Mouse (Mus musculus): ENCODE measurements around the gene Clptm1. TPM values are rescaled to one million over a fixed set of nuclear protein-coding genes. Genes with fewer than 3 reads are reported as not detected.

Gene Clptm1
- polyA plus RNA-seq, 2 experiments = 20.6 to 44.4 TPM

DNA sequence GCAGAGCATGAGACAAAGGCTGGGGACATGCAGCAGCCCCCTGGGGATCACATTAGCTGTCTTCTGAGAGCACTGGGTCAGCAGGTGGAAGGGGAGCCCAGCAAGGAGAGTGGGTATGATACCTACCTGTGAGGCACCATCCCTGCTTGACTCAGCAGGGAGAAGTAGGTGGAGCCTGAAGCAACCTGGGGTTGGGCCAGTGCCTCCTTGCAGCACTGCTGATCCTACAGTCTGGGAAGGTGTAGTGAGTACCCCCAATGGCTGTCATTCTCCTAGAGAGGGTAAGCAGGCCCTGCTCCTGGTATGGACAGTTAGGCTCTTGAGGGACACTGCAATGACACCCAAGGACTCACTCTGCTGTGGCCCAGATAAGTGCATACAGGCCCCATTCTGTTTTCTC, 32.6 kb downstream of the Clptm1 start:
- Histone ChIP-seq H3K4me3 (ENCODE audit: insufficient read depth in 1 of 2, low read depth in 2 of 2, low read length in 2 of 2) (no peak overlapping the region), H3K4me1 (replicated peaks; ENCODE audit: control insufficient read depth in 2 of 2, insufficient read depth in 2 of 2, low read length in 1 of 2) (peaks cover 20 to 25% of the 10 kb centered on the region in 2 experiments), H3K27ac (peak overlapping the region; percentile 66), H3K27me3 (ENCODE audit: control insufficient read depth, insufficient read depth, low read length) (no peaks in the 10 kb centered on the region), H3K9me3 (ENCODE audit: control insufficient read depth, low read length) (no peaks in the 10 kb centered on the region), H3K4me2 (ENCODE audit: low read depth) (peak overlapping the region; percentile 52), H3K9ac (replicated peaks) (no peak overlapping the region; the same call in 1 of the 2 replicates), H3K36me3 (replicated peaks; ENCODE audit: control insufficient read depth, insufficient read depth, low read depth) (peaks cover 34% of the 10 kb centered on the region)
- peak; percentile 40 for ATAC-seq (ENCODE audit: insufficient read depth)
- peak in 1 of 3 experiments; percentile 35 for DNase-seq (ENCODE audit: low read depth in 3 of 3, low spot score in 3 of 3)
- TF ChIP-seq CTCF (IDR thresholded peaks at IDR 0.05; ENCODE audit: low read depth) = no peak
- TF ChIP-seq EP300 (IDR thresholded peaks at IDR 0.05; ENCODE audit: low read depth) = no peak

DNA sequence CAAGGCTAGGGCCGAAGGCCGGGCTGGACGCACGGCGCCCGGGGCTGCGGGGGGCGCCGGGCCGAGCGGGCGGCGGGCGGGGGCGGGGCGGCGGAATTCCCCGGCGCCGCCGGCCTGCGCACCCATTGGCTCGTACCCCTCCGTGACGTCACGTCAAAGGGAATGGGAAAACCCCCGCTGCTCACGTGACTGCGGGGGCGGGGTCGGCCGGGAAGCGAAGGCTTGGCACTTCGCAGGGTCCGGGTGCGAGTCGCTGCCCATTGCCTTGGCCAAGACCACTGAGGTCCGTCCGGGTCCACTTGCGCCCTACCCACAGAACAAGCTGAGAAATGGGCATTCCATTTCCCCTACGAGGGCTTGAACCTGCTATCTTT, 35.5 kb downstream of the Clptm1 start, which contains the start of gene Relb:
Relb (minus strand) TSS at position 78 of the 374 bp plus-strand sequence.
- no peaks in the 10 kb centered on the region for H3K27me3 ChIP-seq (ENCODE audit: control insufficient read depth, insufficient read depth, low read length)
- WGBS (ENCODE audit: insufficient replicate concordance) = 2% methylated on average over 38 of the region's 41 CpGs
- DNase-seq (ENCODE audit: low read depth in 3 of 3, low spot score in 3 of 3) = peak; percentile 67 to 82 (median 72)
- peak within 1 kb of the TSS; percentile 73 for H3K27ac ChIP-seq
- peak within 1 kb of the TSS; percentile 100 for H3K4me2 ChIP-seq (ENCODE audit: low read depth)
- peak; percentile 48 for ATAC-seq (ENCODE audit: insufficient read depth)
- peaks cover 12% of the 10 kb centered on the region for H3K36me3 ChIP-seq (replicated peaks; ENCODE audit: control insufficient read depth, insufficient read depth, low read depth)
- no peak for TF ChIP-seq CTCF (IDR thresholded peaks at IDR 0.05; ENCODE audit: low read depth)
- no peak for TF ChIP-seq EP300 (IDR thresholded peaks at IDR 0.05; ENCODE audit: low read depth)
- peak within 1 kb of the TSS; percentile 55 for H3K9ac ChIP-seq (replicated peaks)
- H3K9me3 ChIP-seq (ENCODE audit: control insufficient read depth, low read length) = no peaks in the 10 kb centered on the region
- H3K4me3 ChIP-seq (ENCODE audit: insufficient read depth in 1 of 2, low read depth in 2 of 2, low read length in 2 of 2) = peak within 1 kb of the TSS; percentile 70 to 84
- peaks cover 20 to 25% of the 10 kb centered on the region in 2 experiments for H3K4me1 ChIP-seq (replicated peaks; ENCODE audit: control insufficient read depth in 2 of 2, insufficient read depth in 2 of 2, low read length in 1 of 2)

DNA sequence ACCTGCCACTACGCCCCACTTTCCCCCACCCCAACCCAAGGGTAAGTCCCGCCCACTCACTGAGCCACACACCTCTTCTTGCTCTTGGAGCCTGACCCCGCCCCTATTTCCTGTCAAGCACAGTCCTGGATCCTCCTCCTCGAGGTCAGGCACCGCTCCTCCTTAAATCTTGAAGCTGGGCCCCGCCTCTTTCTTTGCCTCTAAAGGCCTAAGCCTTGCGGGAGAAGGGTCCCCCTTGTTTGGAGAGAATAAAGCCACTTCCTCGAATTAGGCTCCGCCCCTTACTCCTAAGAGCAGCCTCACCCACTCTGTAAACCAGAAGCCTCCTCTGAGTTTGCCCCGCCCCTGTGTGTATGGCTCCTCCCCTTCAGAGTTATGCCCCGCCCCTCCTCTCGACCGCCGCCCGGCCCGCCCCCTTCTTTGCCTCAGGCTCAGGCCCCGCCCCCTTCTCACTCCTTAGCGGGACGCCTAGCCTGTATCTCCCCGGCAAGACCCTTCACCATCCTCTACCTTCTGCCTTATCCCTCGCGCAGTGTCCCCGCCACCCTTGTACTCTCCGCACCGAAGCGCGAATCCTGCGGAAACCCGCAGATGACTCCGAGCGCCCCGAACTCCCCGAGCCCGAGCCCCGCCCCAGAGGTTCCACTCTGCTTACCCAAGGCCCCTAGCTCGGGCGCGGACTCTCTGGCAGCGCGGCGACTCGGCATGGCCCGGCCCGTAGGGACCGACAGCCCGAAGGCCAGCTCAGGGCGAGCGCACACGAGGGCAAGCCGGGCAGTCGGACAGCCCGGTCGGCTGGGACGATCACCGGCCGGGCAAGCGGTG, 36.1 kb downstream of the Clptm1 start:
- TF ChIP-seq EP300 (IDR thresholded peaks at IDR 0.05; ENCODE audit: low read depth) (no peak), CTCF (IDR thresholded peaks at IDR 0.05; ENCODE audit: low read depth) (no peak)
- H3K9me3 ChIP-seq (ENCODE audit: control insufficient read depth, low read length) = no peaks in the 10 kb centered on the region
- peak overlapping the region; percentile 100 for H3K4me2 ChIP-seq (ENCODE audit: low read depth)
- H3K9ac ChIP-seq (replicated peaks) = peak overlapping the region; percentile 55
- H3K36me3 ChIP-seq (replicated peaks; ENCODE audit: control insufficient read depth, insufficient read depth, low read depth) = peaks cover 6% of the 10 kb centered on the region
- WGBS (ENCODE audit: insufficient replicate concordance) = 2% methylated on average over 57 of the region's 57 CpGs
- peak overlapping the region; percentile 70 to 84 for H3K4me3 ChIP-seq (ENCODE audit: insufficient read depth in 1 of 2, low read depth in 2 of 2, low read length in 2 of 2)
- ATAC-seq (ENCODE audit: insufficient read depth) (peak; percentile 78), DNase-seq (ENCODE audit: low read depth in 3 of 3, low spot score in 3 of 3) (peak; percentile 84 to 92 (median 85))
- no peaks in the 10 kb centered on the region for H3K27me3 ChIP-seq (ENCODE audit: control insufficient read depth, insufficient read depth, low read length)
- H3K27ac ChIP-seq = peak overlapping the region; percentile 73
- peaks cover 17 to 25% of the 10 kb centered on the region in 2 experiments for H3K4me1 ChIP-seq (replicated peaks; ENCODE audit: control insufficient read depth in 2 of 2, insufficient read depth in 2 of 2, low read length in 1 of 2)

DNA sequence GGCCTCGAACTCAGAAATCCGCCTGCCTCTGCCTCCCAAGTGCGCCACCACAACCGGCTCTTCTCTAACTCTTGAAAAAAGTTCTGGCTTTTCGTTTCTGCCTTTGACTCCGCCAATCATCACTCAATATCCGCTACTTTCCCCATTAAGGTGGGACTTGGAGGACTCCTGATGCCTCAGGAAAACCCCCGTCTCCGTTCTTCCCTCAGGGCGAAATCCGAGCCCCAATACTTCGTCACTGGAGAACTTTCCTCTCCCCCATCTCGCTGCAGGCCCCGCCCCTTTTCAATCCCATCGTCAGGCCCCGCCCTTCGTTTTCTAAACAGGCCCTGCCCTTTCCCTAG, 36.7 kb downstream of the Clptm1 start:
- H3K27me3 ChIP-seq (ENCODE audit: control insufficient read depth, insufficient read depth, low read length) = no peaks in the 10 kb centered on the region
- H3K9me3 ChIP-seq (ENCODE audit: control insufficient read depth, low read length) = no peaks in the 10 kb centered on the region
- no peaks in the 10 kb centered on the region for H3K36me3 ChIP-seq (replicated peaks; ENCODE audit: control insufficient read depth, insufficient read depth, low read depth)
- no peak overlapping the region for H3K9ac ChIP-seq (replicated peaks)
- no peak for DNase-seq (ENCODE audit: low read depth in 3 of 3, low spot score in 3 of 3)
- peaks cover 11 to 22% of the 10 kb centered on the region in 2 experiments for H3K4me1 ChIP-seq (replicated peaks; ENCODE audit: control insufficient read depth in 2 of 2, insufficient read depth in 2 of 2, low read length in 1 of 2)
- peak overlapping the region; percentile 58 to 84 for H3K4me3 ChIP-seq (ENCODE audit: insufficient read depth in 1 of 2, low read depth in 2 of 2, low read length in 2 of 2)
- ATAC-seq (ENCODE audit: insufficient read depth) = no peak
- TF ChIP-seq EP300 (IDR thresholded peaks at IDR 0.05; ENCODE audit: low read depth) (no peak), CTCF (IDR thresholded peaks at IDR 0.05; ENCODE audit: low read depth) (no peak)
- 8% methylated on average over 17 of the region's 17 CpGs for WGBS (ENCODE audit: insufficient replicate concordance)
- H3K27ac ChIP-seq = no peak overlapping the region
- peak overlapping the region; percentile 100 for H3K4me2 ChIP-seq (ENCODE audit: low read depth)

DNA sequence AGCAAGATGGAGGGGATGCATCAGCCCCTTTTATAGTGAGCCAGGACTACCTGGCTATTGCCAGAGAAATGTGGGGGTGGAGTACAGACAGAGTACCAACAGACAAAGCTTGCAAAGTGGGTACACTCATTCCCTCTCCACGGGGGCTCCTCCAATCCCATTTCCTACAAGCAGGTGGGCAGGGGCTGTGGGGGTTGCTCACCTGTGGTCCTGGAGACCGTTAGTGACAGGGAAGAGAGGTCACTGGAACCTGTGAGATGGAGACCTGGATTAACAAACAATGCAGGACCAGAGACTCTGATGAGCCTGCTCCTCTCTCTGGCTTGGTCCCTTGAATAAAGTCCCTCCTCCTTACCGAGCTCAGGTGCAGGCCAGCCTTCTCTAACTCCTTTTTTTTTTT, 37.1 kb downstream of the Clptm1 start:
- H3K4me3 ChIP-seq (ENCODE audit: insufficient read depth in 1 of 2, low read depth in 2 of 2, low read length in 2 of 2) = peak overlapping the region in 1 of 2 experiments; percentile 84; a peak in 1 of 4 replicates
- DNase-seq (ENCODE audit: low read depth in 3 of 3, low spot score in 3 of 3) (no peak), ATAC-seq (ENCODE audit: insufficient read depth) (no peak)
- no peak overlapping the region for H3K27ac ChIP-seq
- H3K27me3 ChIP-seq (ENCODE audit: control insufficient read depth, insufficient read depth, low read length) = no peaks in the 10 kb centered on the region
- WGBS (ENCODE audit: insufficient replicate concordance) = 52% methylated on average over 3 of the region's 3 CpGs
- no peak for TF ChIP-seq CTCF (IDR thresholded peaks at IDR 0.05; ENCODE audit: low read depth)
- TF ChIP-seq EP300 (IDR thresholded peaks at IDR 0.05; ENCODE audit: low read depth) = no peak
- no peaks in the 10 kb centered on the region for H3K9me3 ChIP-seq (ENCODE audit: control insufficient read depth, low read length)
- H3K4me2 ChIP-seq (ENCODE audit: low read depth) = peak overlapping the region; percentile 100
- H3K36me3 ChIP-seq (replicated peaks; ENCODE audit: control insufficient read depth, insufficient read depth, low read depth) = no peaks in the 10 kb centered on the region
- H3K9ac ChIP-seq (replicated peaks) = no peak overlapping the region
- H3K4me1 ChIP-seq (replicated peaks; ENCODE audit: control insufficient read depth in 2 of 2, insufficient read depth in 2 of 2, low read length in 1 of 2) = peaks cover 11 to 18% of the 10 kb centered on the region in 2 experiments

Measured in liver, embryonic 14.5 days (tissue).